Mouse (Mus musculus) embryonic facial prominence, embryonic 11.5 days (tissue): ENCODE data around the gene Rnf144a. TPM values are rescaled to one million over a fixed set of nuclear protein-coding genes. Genes with fewer than 3 reads are reported as not detected.

Source experiments
- ATAC-seq: fragments of 200-750 bp; cut with Nextera tagmentation; replicated peaks from 2 replicates; pipeline ENCODE4 v1.8.0; 2017; ENCODE audit warnings: low read depth; ENCODE audit not compliant: insufficient number of reproducible peaks, low FRiP score, low TSS enrichment
- DNase-seq: peaks from one replicate; pipeline ENCODE4 v3.0.0-alpha.2; 2015; ENCODE audit warnings: low spot score
- H3K27ac ChIP-seq: fragments of 300-500 bp; sonication (generic); replicated peaks from 2 replicates; pipeline ENCODE4 v1.5.1; 2014; ENCODE audit warnings: mild to moderate bottlenecking, low read depth, low read length, control low read depth
- H3K27me3 ChIP-seq: fragments of 300-500 bp; sonication (generic); 2 replicates; pipeline ENCODE4 v1.6.1; 2014; ENCODE audit warnings: mild to moderate bottlenecking, low read length, moderate library complexity, mixed read lengths; ENCODE audit not compliant: control insufficient read depth, insufficient read depth
- H3K36me3 ChIP-seq: fragments of 300-500 bp; sonication (generic); replicated peaks from 2 replicates; pipeline ENCODE4 v1.6.1; 2014; ENCODE audit warnings: low read depth, mild to moderate bottlenecking, low read length, moderate library complexity, mixed read lengths; ENCODE audit not compliant: control insufficient read depth, insufficient read depth
- H3K4me1 ChIP-seq: fragments of 300-500 bp; sonication (generic); 2 replicates; pipeline ENCODE4 v1.6.1; 2014; ENCODE audit warnings: low read length, mixed read lengths; ENCODE audit not compliant: control insufficient read depth, insufficient read depth
- H3K4me2 ChIP-seq: fragments of 300-500 bp; sonication (generic); 2 replicates; pipeline ENCODE4 v1.6.1; 2014; ENCODE audit warnings: low read depth, mild to moderate bottlenecking, control low read depth, low read length, moderate library complexity
- H3K4me3 ChIP-seq: fragments of 300-500 bp; sonication (generic); 2 replicates; pipeline ENCODE4 v1.5.1; 2014; ENCODE audit warnings: low read depth, low read length, control low read depth
- H3K9ac ChIP-seq: fragments of 300-500 bp; sonication (generic); replicated peaks from 2 replicates; pipeline ENCODE4 v1.6.1; 2014; ENCODE audit warnings: mild to moderate bottlenecking, control low read depth, low read length
- H3K9me3 ChIP-seq: fragments of 300-500 bp; sonication (generic); replicated peaks from 2 replicates; pipeline ENCODE4 v1.6.1; 2016; ENCODE audit warnings: mild to moderate bottlenecking, low read length, inconsistent platforms, mixed read lengths; ENCODE audit not compliant: control insufficient read depth
- WGBS: fragments of 180-500 bp; shearing (Covaris S2); extraction: QIAGEN DNeasy Blood & Tissue Kit; methylation state at CpG from one replicate; pipeline ENCODE4 v1.1.7; 2014; 5-methylcytosine and 5-hydroxymethylcytosine counted together
- polyA plus RNA-seq: library from polyadenylated mRNA; unstranded; fragments of >200 nt; fragmentation: Nextera tagmentation; extraction: Ambion mirVana; gene quantifications from 2 replicates; pipeline ENCODE4 v1.2.1, GENCODE M21; 2014

Rnf144a gene
- polyA plus RNA-seq, 1 experiment from 2014 or later: 32.2 TPM

GRCm38 (mm10) chr12:26331048-26331447, 84.0 kb downstream of the Rnf144a start:
- 84% methylated on average over 3 of the region's 3 CpGs for WGBS
- Histone ChIP-seq H3K9ac (no peak overlapping the region), H3K4me3 (no peak overlapping the region), H3K27ac (no peak overlapping the region), H3K4me1 (no peaks in the 10 kb centered on the region), H3K4me2 (no peak overlapping the region), H3K36me3 (peaks cover 2% of the 10 kb centered on the region), H3K9me3 (no peaks in the 10 kb centered on the region), H3K27me3 (no peaks in the 10 kb centered on the region)
- ATAC-seq: no peak
- DNase-seq: no peak

- no peaks in the 10 kb centered on the region for H3K4me1 ChIP-seq
- no peaks in the 10 kb centered on the region for H3K27me3 ChIP-seq
- H3K4me3 ChIP-seq: no peak overlapping the region
- no peak overlapping the region for H3K27ac ChIP-seq
- ATAC-seq (no peak), DNase-seq (no peak)
- H3K9ac ChIP-seq: no peak overlapping the region
- WGBS: 51% methylated on average over 5 of the region's 5 CpGs
- H3K4me2 ChIP-seq: no peak overlapping the region
- peaks cover 3% of the 10 kb centered on the region for H3K36me3 ChIP-seq
- H3K9me3 ChIP-seq: no peaks in the 10 kb centered on the region
Measured at GRCm38 (mm10) chr12:26329756-26330155, 85.3 kb downstream of the Rnf144a start.

- ATAC-seq (no peak), DNase-seq (no peak)
- no peaks in the 10 kb centered on the region for H3K4me1 ChIP-seq
- no peak overlapping the region for H3K4me2 ChIP-seq
- H3K4me3 ChIP-seq: no peak overlapping the region
- H3K27ac ChIP-seq: no peak overlapping the region
- peaks cover 3% of the 10 kb centered on the region for H3K36me3 ChIP-seq
- H3K27me3 ChIP-seq: no peaks in the 10 kb centered on the region
- no peaks in the 10 kb centered on the region for H3K9me3 ChIP-seq
- 78% methylated on average over 6 of the region's 6 CpGs for WGBS
- H3K9ac ChIP-seq: no peak overlapping the region
Measured at GRCm38 (mm10) chr12:26329031-26329675, 85.9 kb downstream of the Rnf144a start.

GRCm38 (mm10) chr12:26323783-26324364, 91.2 kb downstream of the Rnf144a start:
- Histone ChIP-seq H3K9ac (no peak overlapping the region), H3K27me3 (no peaks in the 10 kb centered on the region), H3K27ac (no peak overlapping the region), H3K4me1 (no peaks in the 10 kb centered on the region), H3K9me3 (no peaks in the 10 kb centered on the region), H3K36me3 (peaks cover 11% of the 10 kb centered on the region), H3K4me3 (no peak overlapping the region), H3K4me2 (no peak overlapping the region)
- 89% methylated on average over 5 of the region's 5 CpGs for WGBS
- DNase-seq: no peak
- no peak for ATAC-seq

GRCm38 (mm10) chr12:26316261-26316660, 98.8 kb downstream of the Rnf144a start:
- Histone ChIP-seq H3K4me2 (no peak overlapping the region), H3K9me3 (no peaks in the 10 kb centered on the region), H3K27me3 (no peaks in the 10 kb centered on the region)

GRCm38 (mm10) chr12:26314959-26315358, 100.1 kb downstream of the Rnf144a start:
- Histone ChIP-seq H3K36me3 (peaks cover 1% of the 10 kb centered on the region; the same call in 1 of the 2 replicates), H3K27ac (no peak overlapping the region), H3K27me3 (no peaks in the 10 kb centered on the region), H3K4me3 (no peak overlapping the region), H3K9ac (no peak overlapping the region), H3K4me1 (no peaks in the 10 kb centered on the region), H3K4me2 (no peak overlapping the region), H3K9me3 (no peaks in the 10 kb centered on the region)
- ATAC-seq: no peak
- peak; percentile 63 for DNase-seq
- 43% methylated on average over 5 of the region's 5 CpGs for WGBS

More at GRCm38 (mm10) chr12:26316261-26316660, 98.8 kb downstream of the Rnf144a start:
- Histone ChIP-seq H3K27ac (no peak overlapping the region), H3K4me1 (no peaks in the 10 kb centered on the region), H3K9ac (no peak overlapping the region), H3K4me3 (no peak overlapping the region), H3K36me3 (peaks cover 8% of the 10 kb centered on the region; the same call in 1 of the 2 replicates)
- 81% methylated on average over 3 of the region's 3 CpGs for WGBS
- ATAC-seq (no peak), DNase-seq (no peak)

- ATAC-seq (no peak), DNase-seq (peak; percentile 73)
- no peak overlapping the region for H3K4me3 ChIP-seq
- no peak overlapping the region for H3K9ac ChIP-seq
- no peaks in the 10 kb centered on the region for H3K27me3 ChIP-seq
- no peaks in the 10 kb centered on the region; the same call in 1 of the 2 replicates for H3K36me3 ChIP-seq
- no peaks in the 10 kb centered on the region for H3K4me1 ChIP-seq
- H3K27ac ChIP-seq: no peak overlapping the region
- H3K9me3 ChIP-seq: no peaks in the 10 kb centered on the region
- H3K4me2 ChIP-seq: no peak overlapping the region
Measured at GRCm38 (mm10) chr12:26311548-26311947, 103.5 kb downstream of the Rnf144a start.

GRCm38 (mm10) chr12:26310247-26310646, 104.8 kb downstream of the Rnf144a start:
- H3K27me3 ChIP-seq: no peaks in the 10 kb centered on the region
- ATAC-seq: no peak
- 91% methylated on average over 11 of the region's 11 CpGs for WGBS
- DNase-seq: no peak
- H3K4me1 ChIP-seq: no peaks in the 10 kb centered on the region
- no peak overlapping the region for H3K9ac ChIP-seq
- no peak overlapping the region for H3K4me3 ChIP-seq
- no peak overlapping the region for H3K4me2 ChIP-seq
- no peak overlapping the region for H3K27ac ChIP-seq
- H3K9me3 ChIP-seq: no peaks in the 10 kb centered on the region
- no peaks in the 10 kb centered on the region; the same call in 1 of the 2 replicates for H3K36me3 ChIP-seq
